Mouse (Mus musculus) heart, embryonic 15.5 days (tissue): ENCODE measurements around the gene AI467606. TPM values are rescaled to one million over a fixed set of nuclear protein-coding genes. Genes with fewer than 3 reads are reported as not detected.

ENCODE experiments used
- microRNA-seq: library from miRNA; unstranded; fragments of <30 nt; microRNA quantifications from one replicate; pipeline ENCODE4, GENCODE M21; 2016
- polyA plus RNA-seq: library from polyadenylated mRNA; unstranded; fragments of >200 nt; fragmentation: Nextera tagmentation; extraction: Ambion mirVana; gene quantifications from 2 replicates; pipeline ENCODE4 v1.2.1, GENCODE M21; 2015

The AI467606 gene
- polyA plus RNA-seq, 1 experiment from 2014 or later: 1.6 TPM

Small RNA genes within 50 kb of the gene (microRNA-seq; reads per million reads assigned to microRNA genes)
- not detected for gene Gm44343

Other genes with a start within 250 kb of the AI467606 start
- gene Doc2a, start 243.9 kb upstream of the AI467606 start, polyA plus RNA-seq: 0.53 TPM in 1 of 2 replicates, not detected in the other
- 14.3 and 24.2 TPM in 2 replicates for gene Hirip3, start 229.4 kb upstream of the AI467606 start, polyA plus RNA-seq
- 50.4 and 56.9 TPM in 2 replicates for gene Ino80e, start 229.0 kb upstream of the AI467606 start, polyA plus RNA-seq
- gene Taok2, start 206.7 kb upstream of the AI467606 start, polyA plus RNA-seq: 29.0 and 36.4 TPM in 2 replicates
- 19.2 and 23.0 TPM in 2 replicates for gene Tmem219, start 168.4 kb upstream of the AI467606 start, polyA plus RNA-seq
- gene Kctd13, start 162.5 kb upstream of the AI467606 start, polyA plus RNA-seq: 12.3 and 14.8 TPM in 2 replicates
- 0.08 and 0.20 TPM in 2 replicates for gene Asphd1, start 141.8 kb upstream of the AI467606 start, polyA plus RNA-seq
- 0.65 and 0.83 TPM in 2 replicates for gene Sez6l2, start 140.8 kb upstream of the AI467606 start, polyA plus RNA-seq
- 67.4 and 86.6 TPM in 2 replicates for gene Cdipt, start 115.4 kb upstream of the AI467606 start, polyA plus RNA-seq
- gene Cdiptos, start 115.3 kb upstream of the AI467606 start, polyA plus RNA-seq: 0.85 and 1.6 TPM in 2 replicates
- gene Mvp, start 76.7 kb upstream of the AI467606 start, polyA plus RNA-seq: 14.5 and 18.1 TPM in 2 replicates
- 0.74 TPM in 1 of 2 replicates, not detected in the other for gene Pagr1b, start 74.9 kb upstream of the AI467606 start, polyA plus RNA-seq
- 59.7 and 73.1 TPM in 2 replicates for gene Pagr1a, start 74.0 kb upstream of the AI467606 start, polyA plus RNA-seq
- gene Gm42742, start 70.3 kb upstream of the AI467606 start, polyA plus RNA-seq: 15.7 and 16.6 TPM in 2 replicates
- 1.9 and 4.1 TPM in 2 replicates for gene Prrt2, start 70.1 kb upstream of the AI467606 start, polyA plus RNA-seq
- 35.6 and 53.7 TPM in 2 replicates for gene Maz, start 64.3 kb upstream of the AI467606 start, polyA plus RNA-seq
- gene Kif22, start 48.9 kb upstream of the AI467606 start, polyA plus RNA-seq: 67.5 and 81.9 TPM in 2 replicates
- gene Zg16, start 4.0 kb upstream of the AI467606 start, polyA plus RNA-seq: not detected in 2 replicates
- 1.8 and 2.6 TPM in 2 replicates for gene Qprt, start 30.9 kb downstream of the AI467606 start, polyA plus RNA-seq
- gene Spn, start 46.5 kb downstream of the AI467606 start, polyA plus RNA-seq: 0.23 and 1.5 TPM in 2 replicates
- 35.4 and 42.5 TPM in 2 replicates for gene Cd2bp2, start 104.7 kb downstream of the AI467606 start, polyA plus RNA-seq
- 17.0 and 21.3 TPM in 2 replicates for gene Tbc1d10b, start 117.1 kb downstream of the AI467606 start, polyA plus RNA-seq
- gene Mylpf, start 117.5 kb downstream of the AI467606 start, polyA plus RNA-seq: 11.6 and 15.4 TPM in 2 replicates
- 17.8 and 23.7 TPM in 2 replicates for gene Zfp553, start 141.7 kb downstream of the AI467606 start, polyA plus RNA-seq
- 22.8 and 33.9 TPM in 2 replicates for gene Sept1, start 141.8 kb downstream of the AI467606 start, polyA plus RNA-seq
- gene Zfp771, start 152.9 kb downstream of the AI467606 start, polyA plus RNA-seq: 32.0 and 38.8 TPM in 2 replicates
- 134 and 135 TPM in 2 replicates for gene Dctpp1, start 169.3 kb downstream of the AI467606 start, polyA plus RNA-seq
- gene Sephs2, start 182.7 kb downstream of the AI467606 start, polyA plus RNA-seq: 51.9 and 54.8 TPM in 2 replicates
- 1.3 and 5.1 TPM in 2 replicates for gene Itgal, start 204.9 kb downstream of the AI467606 start, polyA plus RNA-seq